Mouse (Mus musculus) forelimb bud, embryonic 11.5 days (tissue): Measurements from ENCODE around the gene Olfr1440.

Experiments used
- DNase-seq: peaks from one replicate; pipeline ENCODE4 v3.0.0-alpha.2; 2012; ENCODE audit warnings: low read depth, low spot score

Gene Olfr1440

GRCm38 (mm10) chr19:12386979-12387378 lies at the start of gene Olfr1440:
TSS of gene Olfr1440 (plus strand) at chr19:12387279.
- DNase-seq, result no peak

DNA sequence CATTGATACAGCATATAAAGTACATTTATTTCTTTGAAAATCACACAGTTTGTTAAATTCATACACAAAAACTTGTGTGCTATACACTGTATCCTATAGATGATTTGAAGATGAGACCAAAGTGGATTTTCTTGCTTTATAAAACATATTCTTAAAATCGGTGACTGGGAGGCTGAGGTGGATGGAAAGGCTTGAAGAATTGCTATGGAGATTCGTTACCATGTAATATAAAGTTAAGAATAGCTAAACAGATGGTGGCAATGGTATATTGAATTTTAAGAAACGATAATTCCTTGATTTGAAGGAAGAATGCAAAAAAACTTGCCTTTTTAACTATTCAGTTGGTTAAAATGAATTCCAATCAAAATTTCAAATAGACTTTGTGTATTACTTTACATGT lies 14.1 kb upstream of the Olfr1440 start:
- DNase-seq, result no peak

GRCm38 (mm10) chr19:12374465-12375025 lies 12.5 kb upstream of the Olfr1440 start:
- DNase-seq, result no peak

DNA sequence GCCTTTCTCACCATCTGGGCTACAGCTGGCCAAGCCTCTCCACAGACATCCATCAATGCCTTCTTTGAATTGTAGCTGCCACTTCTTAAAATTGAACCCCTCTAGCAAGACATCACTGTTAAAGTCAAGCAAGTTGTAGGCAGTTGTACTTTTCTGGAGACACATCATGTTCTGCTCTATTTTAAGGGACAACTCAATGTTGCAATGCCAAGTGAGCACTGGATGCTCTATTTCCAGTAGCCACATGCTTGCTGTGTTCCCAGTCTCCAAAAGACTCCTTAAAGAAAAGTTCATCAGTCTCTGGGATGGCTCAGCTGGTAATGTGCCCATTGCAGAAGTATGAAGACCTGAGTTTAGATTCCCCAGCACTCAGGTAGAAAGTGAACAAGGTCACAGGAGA lies 26.7 kb downstream of the Olfr1440 start:
- no peak for DNase-seq

GRCm38 (mm10) chr19:12417361-12417760 lies 30.3 kb downstream of the Olfr1440 start, which contains the start of gene Olfr1441:
TSS of gene Olfr1441 (plus strand) at chr19:12417433.
- DNase-seq, result no peak

DNA sequence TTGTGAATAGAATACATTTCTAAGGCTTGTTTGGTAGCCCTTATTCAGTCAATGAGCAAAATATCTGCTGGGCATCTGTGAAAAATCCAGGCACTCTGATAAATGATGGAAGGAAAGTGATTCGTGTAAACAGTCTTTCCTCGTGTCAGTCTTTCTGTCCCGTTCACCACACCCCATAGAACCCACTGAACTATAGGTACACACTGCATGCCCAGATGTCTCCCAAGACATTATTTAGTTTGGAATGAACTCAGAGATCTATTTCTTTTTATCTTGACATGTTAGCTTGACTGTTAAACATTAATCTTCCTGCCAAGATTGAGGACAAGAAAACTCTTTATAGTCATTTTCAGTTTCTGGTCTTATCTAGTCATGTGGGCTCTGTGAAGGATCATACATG lies 31.2 kb downstream of the Olfr1440 start:
- no peak for DNase-seq

DNA sequence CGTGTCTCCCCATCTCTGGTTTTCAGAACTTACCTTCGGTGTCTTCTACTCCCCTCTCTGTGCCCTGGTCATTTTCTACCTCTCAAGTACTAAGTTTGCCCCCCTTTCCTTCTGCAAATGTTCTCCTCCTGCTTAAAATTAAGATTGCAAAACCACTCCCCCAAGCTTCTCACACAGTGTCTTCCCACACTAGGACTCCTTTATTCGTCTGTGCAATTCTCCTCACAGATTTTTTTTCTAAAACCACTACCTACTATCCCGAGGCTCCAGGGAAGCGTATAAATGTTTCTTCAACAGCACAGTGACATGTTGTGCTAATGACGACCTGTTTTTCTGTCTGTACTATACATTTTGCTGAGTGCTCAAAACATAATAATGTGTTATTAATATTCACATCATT lies 33.5 kb downstream of the Olfr1440 start:
- no peak for DNase-seq

- DNase-seq, result no peak
These were observed 34.6 kb downstream of the Olfr1440 start for GRCm38 (mm10) chr19:12421680-12422079.

DNA sequence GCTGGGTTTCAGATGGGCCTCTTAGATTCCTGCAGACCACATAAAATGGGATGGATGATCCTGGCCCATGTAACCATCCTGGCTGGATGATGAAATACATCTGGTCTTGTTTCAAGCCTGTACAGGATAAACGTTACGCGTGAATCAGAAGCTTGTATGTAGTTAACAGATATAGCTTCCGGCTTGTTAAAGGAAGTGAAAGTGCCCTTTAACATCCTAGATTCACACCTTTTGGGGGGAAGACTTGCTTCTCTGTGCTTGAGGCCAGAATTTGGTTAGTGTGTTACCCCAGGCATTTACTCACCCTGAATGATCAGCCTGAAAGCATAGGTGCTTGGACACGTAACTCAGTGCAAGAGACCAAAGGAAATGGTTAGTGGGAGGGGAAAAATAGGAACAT lies 40.0 kb downstream of the Olfr1440 start:
- DNase-seq, result no peak

DNA sequence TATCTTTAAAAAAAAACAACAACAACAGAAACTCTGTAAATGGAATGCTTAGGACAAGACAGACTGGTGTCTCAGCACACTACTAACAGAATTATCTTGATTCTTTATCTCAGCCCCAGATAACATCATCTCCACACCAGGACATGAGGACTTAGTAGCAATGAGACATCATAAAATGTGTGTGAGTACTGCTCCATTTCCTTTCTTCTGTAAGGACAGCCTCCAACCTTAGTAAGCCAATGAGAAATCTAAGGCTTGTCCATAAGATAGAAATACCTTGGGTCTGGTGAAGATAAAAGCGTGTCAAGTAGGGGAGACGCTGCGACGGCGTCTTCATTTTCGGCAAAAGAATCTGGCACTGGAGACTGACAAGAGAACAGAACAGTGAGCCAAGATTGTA lies 40.5 kb downstream of the Olfr1440 start, which contains the start of gene Pfpl:
TSS of gene Pfpl (plus strand) at position 301 of the 400 bp plus-strand sequence.
- DNase-seq, result no peak

DNA sequence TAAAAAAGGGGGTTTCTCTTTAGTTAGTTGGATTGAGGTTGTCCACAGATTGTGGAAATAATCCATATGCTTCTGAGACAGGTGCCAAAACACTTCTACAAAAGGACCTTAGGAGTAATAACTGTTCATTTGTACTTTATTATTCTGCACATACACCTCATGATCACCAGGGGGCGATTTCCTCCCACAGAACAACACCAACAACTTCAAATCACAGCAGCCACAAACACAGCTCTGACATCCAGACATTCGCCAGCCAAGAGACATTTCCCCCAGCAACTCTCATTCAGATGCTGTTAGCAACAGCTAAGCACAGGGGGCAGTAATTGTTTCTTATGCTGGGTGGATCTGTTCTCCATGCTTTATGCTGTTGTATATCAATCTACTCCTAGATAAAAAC lies 46.0 kb downstream of the Olfr1440 start:
- peak; percentile 24 for DNase-seq

DNA sequence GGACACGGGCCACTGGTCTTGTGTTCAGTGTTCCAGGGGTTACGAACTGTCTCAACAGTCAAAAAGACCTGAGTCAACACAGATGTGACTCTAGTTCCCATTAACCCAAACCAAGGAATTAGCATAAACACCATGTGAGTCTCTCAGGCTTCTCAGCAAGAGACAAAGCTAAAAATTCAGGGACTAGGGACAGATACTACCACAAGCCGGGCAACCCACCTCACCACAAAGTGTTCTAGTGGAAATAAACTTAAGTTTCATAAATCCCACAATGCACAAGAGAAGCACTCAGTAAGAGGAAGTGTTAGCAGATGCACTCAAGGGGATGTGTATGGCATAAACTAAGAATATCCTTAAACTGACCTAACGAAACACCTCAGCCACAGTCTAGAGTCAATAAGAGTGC lies 47.9 kb downstream of the Olfr1440 start:
- DNase-seq, result no peak

DNA sequence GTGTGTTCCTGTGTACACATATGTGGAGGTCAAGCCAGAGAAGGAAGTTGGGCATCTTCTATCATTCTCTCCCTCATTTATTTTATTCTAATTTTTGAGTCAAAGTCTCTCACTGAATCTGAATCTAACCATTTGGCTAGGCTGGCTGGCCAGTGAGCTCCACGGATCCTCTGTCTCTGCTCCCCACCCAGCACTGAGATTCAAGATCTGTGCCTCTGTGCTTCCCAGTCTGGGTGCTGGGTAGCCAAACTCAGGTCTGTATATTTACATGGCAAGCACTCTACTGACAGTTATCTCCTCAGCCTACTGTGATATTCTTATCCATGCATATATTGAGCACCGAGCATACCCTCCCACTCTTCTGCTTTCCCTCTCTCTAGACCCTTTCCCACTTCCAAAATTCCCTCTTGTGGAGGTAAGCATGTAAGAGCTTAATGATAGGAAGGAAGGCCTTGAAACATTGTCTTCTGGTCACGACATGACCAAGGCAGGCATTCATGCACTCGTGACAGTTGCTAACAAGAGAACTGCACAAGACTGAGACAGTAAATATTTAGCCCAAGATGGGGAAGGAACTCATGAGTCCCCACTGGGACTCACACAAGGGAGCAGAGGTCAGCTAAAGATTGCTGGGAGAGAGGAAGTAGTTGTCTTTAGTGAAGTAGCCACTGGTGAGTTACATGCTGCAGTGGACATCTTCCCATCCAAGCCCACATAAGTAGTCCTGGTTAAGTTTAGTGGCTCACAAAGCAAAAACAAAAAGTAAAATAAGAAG lies 48.9 kb downstream of the Olfr1440 start:
- DNase-seq, result no peak

DNA sequence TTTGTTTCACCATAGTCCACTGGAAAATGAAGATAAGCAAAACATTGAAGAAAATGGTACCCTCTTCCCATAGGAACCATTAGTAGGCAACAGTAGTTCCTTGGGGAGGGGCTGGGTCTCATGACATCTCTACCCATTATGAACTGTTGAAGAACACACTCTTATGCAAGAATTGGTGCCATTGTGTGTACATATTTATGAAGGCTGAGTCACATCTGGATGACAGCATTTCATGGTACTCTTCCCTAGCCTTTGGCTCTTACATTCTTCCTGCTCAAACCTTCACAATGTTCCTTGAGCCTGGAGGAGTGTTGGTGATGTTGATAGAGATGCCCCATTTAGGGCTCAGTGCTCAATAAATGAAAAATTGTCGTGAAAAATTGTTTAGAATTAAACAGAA lies 52.5 kb downstream of the Olfr1440 start:
- DNase-seq, result no peak

DNA sequence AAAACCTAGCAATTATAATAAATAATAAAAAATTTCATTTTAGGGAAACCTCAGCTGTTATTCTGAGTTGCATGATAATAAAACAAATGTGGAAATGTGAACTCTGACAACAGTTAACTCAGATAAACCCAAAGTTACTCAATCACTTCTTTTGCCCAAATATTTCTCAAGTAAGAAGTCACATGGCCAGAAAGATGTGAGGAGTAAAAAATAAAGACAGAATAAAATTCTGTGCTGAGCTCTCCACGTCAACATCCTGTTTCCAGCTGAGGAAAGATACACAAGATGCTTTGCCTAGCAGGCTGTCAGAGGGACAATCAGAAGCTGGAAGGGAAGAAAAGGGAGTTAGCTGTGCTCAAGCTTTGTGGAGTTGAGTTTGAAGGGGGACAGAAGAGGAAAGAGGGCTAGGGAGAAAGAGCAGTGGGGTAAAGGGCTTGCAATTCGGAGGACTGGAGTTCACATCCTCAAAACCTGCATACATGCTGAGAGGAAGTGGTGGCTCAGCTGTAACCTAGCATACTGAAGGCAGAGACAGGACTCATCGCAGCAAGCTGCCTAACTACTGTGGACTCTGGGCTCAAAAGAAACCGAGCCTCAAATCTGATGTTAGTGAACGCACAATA lies 53.1 kb downstream of the Olfr1440 start:
- DNase-seq, result no peak

GRCm38 (mm10) chr19:12442560-12442959 lies 55.5 kb downstream of the Olfr1440 start:
- DNase-seq, result no peak

DNA sequence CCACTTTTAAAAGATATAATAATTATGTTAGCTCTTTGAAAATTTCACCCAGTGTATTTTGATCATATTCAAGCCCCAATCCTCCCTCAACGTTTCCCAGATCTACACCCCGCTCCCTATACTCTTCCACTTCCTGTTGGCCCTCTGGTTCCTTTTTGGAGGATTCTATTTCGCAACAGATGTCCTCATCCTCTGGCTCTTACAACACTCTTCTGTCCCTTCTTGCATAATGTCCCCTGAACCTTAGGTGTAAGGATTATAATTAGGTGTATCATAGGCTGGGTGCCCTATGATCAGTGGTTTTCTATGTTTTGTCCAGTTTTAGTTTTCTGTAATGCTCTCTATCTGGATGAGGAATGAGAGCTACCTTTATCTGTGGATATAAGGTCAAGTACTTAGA lies 57.9 kb downstream of the Olfr1440 start:
- no peak for DNase-seq
